Mouse (Mus musculus) hindbrain, embryonic 14.5 days (tissue): ENCODE measurements at regions not wholly inside any gene's neighbourhood (a gene's known extent, or its start where the extent isn't known, plus 50 kb on each side); places are given as distances from the start of the nearest gene placed in this dataset.
A peak's percentile ranks its signal among the peaks of the same experiment; 100 is the strongest.

ENCODE experiments used
- ATAC-seq: fragments of 200-750 bp; cut with Nextera tagmentation; 2 replicates; pipeline ENCODE4 v1.8.0; 2017; ENCODE audit warnings: moderate number of reproducible peaks, mild to moderate bottlenecking, moderate TSS enrichment, moderate library complexity; ENCODE audit not compliant: low FRiP score
- DNase-seq: peaks from one replicate; pipeline ENCODE4 v3.0.0-alpha.2; 2015; ENCODE audit warnings: low spot score
- H3K27ac ChIP-seq: fragments of 300-500 bp; sonication (generic); 2 replicates; pipeline ENCODE4 v1.5.1; 2014; ENCODE audit warnings: mild to moderate bottlenecking, moderate library complexity
- H3K27me3 ChIP-seq: fragments of 300-500 bp; sonication (generic); 2 replicates; pipeline ENCODE4 v1.6.1; 2014; ENCODE audit warnings: mild to moderate bottlenecking, low read length, mixed read lengths; ENCODE audit not compliant: control insufficient read depth, insufficient read depth
- H3K36me3 ChIP-seq: fragments of 300-500 bp; sonication (generic); replicated peaks from 2 replicates; pipeline ENCODE4 v1.6.1; 2014; ENCODE audit not compliant: control insufficient read depth, insufficient read depth
- H3K4me1 ChIP-seq: fragments of 300-500 bp; sonication (generic); replicated peaks from 2 replicates; pipeline ENCODE4 v1.6.1; 2014; ENCODE audit warnings: antibody characterized with exemption, low read length, mixed read lengths; ENCODE audit not compliant: control insufficient read depth, insufficient read depth
- H3K4me2 ChIP-seq: fragments of 300-500 bp; sonication (generic); replicated peaks from 2 replicates; pipeline ENCODE4 v1.6.1; 2014; ENCODE audit warnings: mild to moderate bottlenecking, moderate library complexity
- H3K4me3 ChIP-seq: fragments of 300-500 bp; sonication (generic); replicated peaks from 2 replicates; pipeline ENCODE4 v1.5.1; 2014; ENCODE audit warnings: mild to moderate bottlenecking, low read length
- H3K9ac ChIP-seq: fragments of 300-500 bp; sonication (generic); 2 replicates; pipeline ENCODE4 v1.6.1; 2014
- H3K9me3 ChIP-seq: fragments of 300-500 bp; sonication (generic); 2 replicates; pipeline ENCODE4 v1.6.1; 2016; ENCODE audit warnings: low read length; ENCODE audit not compliant: control insufficient read depth
- WGBS: fragments of 180-500 bp; shearing (Covaris S2); extraction: QIAGEN DNeasy Blood & Tissue Kit; methylation state at CpG from one replicate; pipeline ENCODE4 v1.1.7; 2014; 5-methylcytosine and 5-hydroxymethylcytosine counted together

GRCm38 (mm10) chr3:101749841-101750240 lies 98.9 kb downstream of the Mab21l3 start:
- ATAC-seq (no peak), DNase-seq (no peak)
- Histone ChIP-seq H3K36me3 (no peaks in the 10 kb centered on the region), H3K9me3 (no peaks in the 10 kb centered on the region), H3K4me3 (no peak overlapping the region), H3K9ac (no peak overlapping the region), H3K4me2 (no peak overlapping the region), H3K27me3 (no peaks in the 10 kb centered on the region), H3K4me1 (no peaks in the 10 kb centered on the region; the same call in 1 of the 2 replicates), H3K27ac (no peak overlapping the region)
- WGBS = 48% methylated on average over 3 of the region's 3 CpGs

- Histone ChIP-seq H3K4me3 (no peak overlapping the region), H3K27me3 (no peaks in the 10 kb centered on the region), H3K4me1 (no peaks in the 10 kb centered on the region; the same call in 1 of the 2 replicates), H3K27ac (no peak overlapping the region), H3K9ac (no peak overlapping the region), H3K9me3 (no peaks in the 10 kb centered on the region), H3K4me2 (no peak overlapping the region), H3K36me3 (no peaks in the 10 kb centered on the region)
- ATAC-seq = 0 out of 2 replicates have a peak, but pooled peaks have one; percentile 59
- 63% methylated on average over 3 of the region's 3 CpGs for WGBS
- no peak for DNase-seq
These were observed 99.6 kb downstream of the Mab21l3 start for GRCm38 (mm10) chr3:101749031-101749632.

GRCm38 (mm10) chr3:101748186-101748585 lies 100.6 kb downstream of the Mab21l3 start:
- DNase-seq (no peak), ATAC-seq (no peak)
- no peak overlapping the region for H3K27ac ChIP-seq
- H3K4me2 ChIP-seq = no peak overlapping the region
- H3K4me3 ChIP-seq = no peak overlapping the region
- H3K36me3 ChIP-seq = no peaks in the 10 kb centered on the region
- no peaks in the 10 kb centered on the region for H3K27me3 ChIP-seq
- no peaks in the 10 kb centered on the region; the same call in 1 of the 2 replicates for H3K4me1 ChIP-seq
- no peak overlapping the region for H3K9ac ChIP-seq
- 53% methylated on average over 4 of the region's 4 CpGs for WGBS
- H3K9me3 ChIP-seq = no peaks in the 10 kb centered on the region

- Histone ChIP-seq H3K4me2 (no peak overlapping the region), H3K27me3 (no peaks in the 10 kb centered on the region), H3K4me1 (no peaks in the 10 kb centered on the region)
These were observed 107.9 kb downstream of the Mab21l3 start for GRCm38 (mm10) chr3:101740906-101741305.

GRCm38 (mm10) chr3:101737197-101737596 lies 111.6 kb downstream of the Mab21l3 start:
- Histone ChIP-seq H3K4me1 (no peaks in the 10 kb centered on the region), H3K4me2 (no peak overlapping the region), H3K9ac (no peak overlapping the region), H3K36me3 (no peaks in the 10 kb centered on the region), H3K4me3 (no peak overlapping the region), H3K9me3 (peaks cover 11% of the 10 kb centered on the region), H3K27me3 (no peaks in the 10 kb centered on the region), H3K27ac (no peak overlapping the region)
- DNase-seq = no peak
- 94% methylated on average over 6 of the region's 6 CpGs for WGBS
- ATAC-seq = no peak

More at GRCm38 (mm10) chr3:101740906-101741305, 107.9 kb downstream of the Mab21l3 start:
- DNase-seq (no peak), ATAC-seq (no peak)
- H3K27ac ChIP-seq = no peak overlapping the region
- no peak overlapping the region for H3K4me3 ChIP-seq
- no peaks in the 10 kb centered on the region for H3K9me3 ChIP-seq
- 90% methylated on average over 4 of the region's 4 CpGs for WGBS
- H3K9ac ChIP-seq = no peak overlapping the region
- H3K36me3 ChIP-seq = no peaks in the 10 kb centered on the region

GRCm38 (mm10) chr3:101729044-101729443 lies 119.7 kb downstream of the Mab21l3 start:
- Histone ChIP-seq H3K9ac (no peak overlapping the region), H3K9me3 (peaks cover 11% of the 10 kb centered on the region), H3K36me3 (no peaks in the 10 kb centered on the region), H3K4me1 (no peaks in the 10 kb centered on the region), H3K27ac (no peak overlapping the region), H3K4me2 (no peak overlapping the region), H3K4me3 (no peak overlapping the region), H3K27me3 (no peaks in the 10 kb centered on the region)
- DNase-seq (no peak), ATAC-seq (no peak)
- 86% methylated on average over 3 of the region's 3 CpGs for WGBS

GRCm38 (mm10) chr3:101722926-101723325 lies 118.4 kb upstream of the Atp1a1 start:
- Histone ChIP-seq H3K9ac (no peak overlapping the region), H3K9me3 (no peaks in the 10 kb centered on the region), H3K4me3 (no peak overlapping the region), H3K36me3 (no peaks in the 10 kb centered on the region), H3K27ac (no peak overlapping the region), H3K4me1 (no peaks in the 10 kb centered on the region), H3K4me2 (no peak overlapping the region), H3K27me3 (no peaks in the 10 kb centered on the region)
- no peak for DNase-seq
- 46% methylated on average over 6 of the region's 6 CpGs for WGBS
- ATAC-seq = no peak

GRCm38 (mm10) chr3:101722001-101722400 lies 117.5 kb upstream of the Atp1a1 start:
- H3K4me3 ChIP-seq = no peak overlapping the region
- no peaks in the 10 kb centered on the region for H3K9me3 ChIP-seq
- DNase-seq (no peak), ATAC-seq (no peak)
- no peaks in the 10 kb centered on the region for H3K4me1 ChIP-seq
- no peaks in the 10 kb centered on the region for H3K36me3 ChIP-seq
- no peak overlapping the region for H3K4me2 ChIP-seq
- WGBS = 88% methylated on average over 4 of the region's 4 CpGs
- H3K27ac ChIP-seq = no peak overlapping the region
- H3K27me3 ChIP-seq = no peaks in the 10 kb centered on the region
- H3K9ac ChIP-seq = no peak overlapping the region

GRCm38 (mm10) chr3:101715416-101715815 lies 110.9 kb upstream of the Atp1a1 start:
- Histone ChIP-seq H3K9ac (no peak overlapping the region), H3K4me1 (peaks cover 20% of the 10 kb centered on the region), H3K27me3 (no peaks in the 10 kb centered on the region), H3K36me3 (no peaks in the 10 kb centered on the region), H3K9me3 (no peaks in the 10 kb centered on the region), H3K27ac (no peak overlapping the region), H3K4me3 (no peak overlapping the region), H3K4me2 (no peak overlapping the region)
- DNase-seq = no peak
- ATAC-seq = no peak

GRCm38 (mm10) chr3:101714810-101715209 lies 110.3 kb upstream of the Atp1a1 start:
- WGBS = 82% methylated on average over 5 of the region's 5 CpGs
- no peaks in the 10 kb centered on the region for H3K9me3 ChIP-seq
- no peak overlapping the region for H3K9ac ChIP-seq
- H3K27ac ChIP-seq = no peak overlapping the region
- H3K27me3 ChIP-seq = no peaks in the 10 kb centered on the region
- peaks cover 20% of the 10 kb centered on the region for H3K4me1 ChIP-seq
- DNase-seq = no peak
- no peaks in the 10 kb centered on the region for H3K36me3 ChIP-seq
- ATAC-seq = no peak
- no peak overlapping the region for H3K4me2 ChIP-seq
- H3K4me3 ChIP-seq = no peak overlapping the region
